Mouse (Mus musculus): ENCODE measurements around the gene Efcab11.

DNA sequence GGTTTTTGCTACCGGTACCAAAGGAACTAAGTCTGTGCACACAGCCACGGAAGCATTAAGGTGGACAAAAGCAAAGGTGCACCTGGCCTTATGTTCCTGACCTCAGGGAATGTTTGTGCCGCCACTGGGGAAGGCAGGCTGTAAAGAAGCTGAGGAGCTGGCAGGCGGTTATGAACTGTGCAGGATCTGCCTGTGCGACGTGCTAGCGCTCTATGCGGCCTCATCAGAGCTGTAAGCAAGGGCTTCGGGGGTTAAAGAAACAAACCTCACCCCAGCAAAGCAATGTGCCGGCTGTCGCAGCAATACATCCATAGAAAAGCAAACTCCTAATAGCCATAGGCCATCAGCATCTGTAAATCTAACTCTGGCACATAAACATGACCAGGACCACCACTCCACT lies 46.1 kb downstream of the Efcab11 start:
- TF ChIP-seq CTCF (IDR thresholded peaks at IDR 0.05; ENCODE audit: borderline replicate concordance, insufficient read depth, low read depth, low read length): no peak
- TF ChIP-seq POLR2A (IDR thresholded peaks at IDR 0.05; ENCODE audit: borderline replicate concordance, insufficient read depth, low read length): no peak
